Mouse (Mus musculus) spleen, embryonic (tissue): ENCODE measurements around the gene Capn5.

Experiments used
- CTCF ChIA-PET: fragments of 350-600 bp; sonication (Branson Sonifier 250); formaldehyde crosslinking; loops from one replicate; lab custom pipeline; 2022; lab: Charles Lee

Gene Capn5

DNA sequence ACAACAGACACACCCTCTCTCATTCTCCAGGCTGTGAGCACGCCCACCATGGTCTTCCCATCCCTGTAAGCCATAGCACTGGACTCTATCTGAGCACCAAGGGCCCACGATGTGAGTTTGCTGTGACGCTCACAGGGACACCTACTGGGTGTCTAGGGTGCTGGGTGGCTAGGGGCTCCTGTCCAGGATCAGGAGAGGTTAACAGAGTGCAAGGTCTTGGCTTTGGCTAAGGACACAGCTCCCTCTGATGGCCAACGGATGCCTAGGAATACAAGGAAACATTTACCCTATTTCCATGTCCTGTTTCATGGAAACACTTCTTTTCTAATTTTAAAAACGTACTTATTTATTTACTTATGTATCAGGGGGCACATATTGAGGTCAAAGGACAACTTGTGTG lies 27.5 kb downstream of the Capn5 start:
- CTCF ChIA-PET: no interaction called here

DNA sequence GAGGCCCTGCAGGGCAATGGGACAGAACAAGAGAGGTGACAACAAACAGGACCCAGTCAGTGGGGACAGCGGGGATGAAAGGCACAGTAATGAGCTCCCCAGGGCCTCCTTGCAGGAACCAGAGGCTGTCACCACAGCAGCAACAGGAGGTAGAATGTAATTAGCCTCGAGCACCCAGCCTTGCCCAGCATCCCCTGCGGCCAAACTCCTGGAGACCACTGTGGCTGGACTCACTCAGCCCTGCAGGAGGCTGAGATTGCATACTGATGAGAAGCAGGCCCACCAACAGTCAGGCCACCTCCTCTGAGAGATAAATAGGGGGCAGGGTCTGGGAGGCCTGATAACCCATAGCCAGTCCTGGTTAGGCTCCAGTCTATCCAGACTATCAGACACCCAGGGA lies 28.3 kb downstream of the Capn5 start:
- CTCF ChIA-PET: no interaction called here

DNA sequence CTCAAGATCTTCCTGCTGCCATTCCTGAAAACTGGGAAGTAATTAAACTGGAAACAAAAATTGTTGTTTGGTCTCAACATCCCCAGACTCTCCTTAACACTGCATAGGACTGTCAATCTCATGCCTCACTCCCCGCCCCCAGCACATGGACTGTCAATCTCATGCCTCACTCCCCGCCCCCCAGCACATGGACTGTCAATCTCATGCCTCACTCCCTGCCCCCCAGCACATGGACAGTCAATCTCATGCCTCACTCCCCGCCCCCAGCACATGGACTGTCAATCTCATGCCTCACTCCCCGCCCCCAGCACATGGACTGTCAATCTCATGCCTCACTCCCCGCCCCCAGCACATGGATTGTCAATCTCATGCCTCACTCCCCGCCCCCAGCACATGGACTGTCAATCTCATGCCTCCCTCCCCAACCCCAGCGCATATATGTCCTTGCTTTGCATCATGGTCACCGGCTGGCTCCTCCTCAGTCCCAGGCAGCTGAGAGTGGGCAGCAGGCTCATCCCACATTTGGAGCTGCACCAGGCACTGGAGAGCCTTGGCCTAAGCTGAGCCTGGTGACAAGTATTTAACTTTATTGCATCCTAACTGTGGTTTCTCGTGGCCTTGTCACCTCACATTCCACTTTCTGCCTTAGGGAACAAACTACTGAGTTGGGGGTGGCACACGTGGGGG lies 29.2 kb downstream of the Capn5 start:
- CTCF ChIA-PET: no interaction called here

DNA sequence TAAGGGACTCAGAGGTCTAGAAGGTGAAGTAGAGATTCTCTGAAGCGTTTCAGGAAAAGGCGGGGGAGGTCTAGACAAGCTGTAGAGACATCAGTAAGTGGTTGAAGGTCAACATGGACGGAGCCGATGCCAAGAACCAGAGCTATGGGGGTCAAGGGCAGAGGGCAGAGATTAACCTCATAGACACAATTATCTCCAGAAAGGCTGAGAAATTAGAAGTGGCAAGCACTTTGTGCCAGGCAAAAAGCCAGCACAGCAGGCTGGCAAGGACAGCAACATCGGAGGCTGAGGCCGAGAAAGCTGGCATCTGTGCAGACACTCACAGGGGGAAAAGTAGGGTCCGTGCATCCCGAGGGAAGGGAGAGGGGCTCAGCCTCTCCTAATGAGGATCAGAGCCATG lies 30.3 kb downstream of the Capn5 start:
- CTCF ChIA-PET: no interaction called here

DNA sequence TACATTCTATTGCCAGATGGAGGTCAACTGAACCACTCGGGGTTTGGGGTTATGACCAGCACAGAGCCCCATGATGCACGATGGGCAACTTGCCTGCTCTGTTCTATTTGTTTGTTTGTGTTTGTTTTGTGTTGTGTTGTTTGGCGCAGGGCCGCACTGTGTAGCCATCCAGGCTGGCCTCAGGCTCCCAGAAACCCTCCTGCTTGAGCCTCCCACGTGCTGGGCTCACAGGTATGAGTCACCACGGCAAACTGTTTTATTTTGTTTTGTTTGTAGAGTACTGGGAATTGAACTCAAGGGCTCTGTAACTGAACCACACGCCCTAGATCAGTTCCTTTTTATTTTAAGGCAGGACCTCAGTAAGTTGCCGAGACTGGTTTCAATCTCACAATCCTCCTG lies 31.6 kb downstream of the Capn5 start:
- CTCF ChIA-PET: no interaction called here

DNA sequence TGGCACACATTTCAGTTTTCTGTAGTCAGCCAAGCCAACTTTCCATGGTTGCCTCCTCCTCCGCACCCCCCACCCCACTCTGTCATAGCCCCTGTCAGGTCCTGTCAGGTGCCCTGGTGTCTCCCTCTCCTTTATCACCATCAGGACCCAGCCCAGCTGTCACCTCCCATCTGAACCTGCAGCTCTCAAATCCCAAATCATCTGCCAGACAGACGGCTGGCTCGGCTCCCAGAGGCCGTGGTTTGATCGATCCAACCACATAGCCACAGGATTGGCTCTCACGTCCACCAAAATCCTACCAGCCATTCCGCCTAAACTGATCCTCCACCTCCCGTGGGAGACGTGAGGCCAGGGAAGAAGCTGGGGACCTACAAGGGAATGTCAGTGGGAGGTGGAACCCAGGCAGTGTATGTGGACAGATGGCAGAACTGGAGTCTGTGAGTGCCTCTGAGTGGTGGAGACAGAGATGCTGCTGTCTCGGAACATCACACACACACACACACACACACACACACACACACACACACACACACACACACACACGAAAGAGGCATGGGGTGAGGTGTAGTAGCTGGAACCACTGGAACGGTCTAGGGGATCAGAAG lies 32.1 kb downstream of the Capn5 start:
- CTCF ChIA-PET: no interaction called here

DNA sequence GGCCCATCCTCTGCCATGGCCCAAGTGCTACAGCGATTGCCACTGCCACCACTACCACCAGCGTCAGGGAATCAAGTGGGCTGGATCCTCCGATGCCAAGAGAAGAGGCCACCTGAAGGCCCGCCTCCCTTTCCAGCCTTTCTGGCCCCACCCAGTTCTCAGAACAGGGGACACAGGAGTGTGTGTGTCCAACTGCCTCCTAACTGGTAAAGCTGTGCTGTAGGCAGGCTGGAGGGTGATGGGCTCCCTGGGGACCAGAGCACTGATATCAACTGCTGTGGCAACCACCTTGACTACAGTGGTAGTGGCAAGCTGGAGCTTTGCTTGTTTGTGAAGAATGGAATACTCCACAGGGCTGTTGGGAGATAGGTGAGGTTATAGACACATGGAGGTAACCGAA lies 32.7 kb downstream of the Capn5 start, which contains the start of gene Omp:
TSS of gene Omp (minus strand) at position 101 of the 400 bp plus-strand sequence.
- CTCF ChIA-PET: interaction anchor here (0.6 kb wide), 1 partner anchor 10 kb away, joined by 5 read pairs; no protein-coding TSS in a partner anchor

DNA sequence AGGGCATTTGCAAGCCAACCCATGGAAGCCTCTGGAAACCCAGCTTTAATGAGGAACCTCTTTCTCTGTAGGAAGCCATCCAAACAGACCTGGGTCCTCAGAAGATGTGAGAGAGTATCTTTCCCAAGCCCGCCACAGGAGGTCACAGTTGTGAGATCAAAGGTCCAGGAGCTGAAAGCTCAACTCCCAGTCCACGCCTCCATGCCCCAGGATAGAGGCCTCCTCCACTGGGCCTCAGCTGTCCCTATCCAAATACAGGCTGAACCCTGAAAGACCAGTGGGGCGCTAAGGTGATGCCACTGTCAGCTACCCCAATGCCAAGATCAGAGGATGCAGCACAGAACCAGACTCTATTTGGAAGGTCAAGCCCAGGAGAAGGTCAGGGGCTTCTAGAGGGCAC lies 35.4 kb downstream of the Capn5 start:
- CTCF ChIA-PET: no interaction called here

DNA sequence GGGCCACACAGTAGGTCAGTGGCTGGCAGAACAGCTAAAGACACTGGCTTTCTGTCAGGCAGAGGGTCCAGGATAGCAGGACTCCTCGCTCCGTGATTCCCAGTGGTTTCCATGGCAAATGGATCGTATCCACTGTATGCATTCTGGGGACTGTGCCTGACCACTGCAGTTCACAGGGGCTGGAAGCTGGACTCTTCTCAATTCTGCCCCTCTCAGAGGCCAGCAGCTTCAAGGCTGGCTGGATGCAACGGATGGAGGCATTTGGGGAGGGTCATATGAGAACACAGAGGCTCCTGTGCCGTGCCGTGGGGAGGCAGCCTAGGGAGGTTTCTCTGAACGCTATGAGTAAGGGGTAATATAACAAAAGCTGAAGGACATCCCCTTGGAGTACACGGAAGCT lies 35.8 kb downstream of the Capn5 start:
- CTCF ChIA-PET: no interaction called here

DNA sequence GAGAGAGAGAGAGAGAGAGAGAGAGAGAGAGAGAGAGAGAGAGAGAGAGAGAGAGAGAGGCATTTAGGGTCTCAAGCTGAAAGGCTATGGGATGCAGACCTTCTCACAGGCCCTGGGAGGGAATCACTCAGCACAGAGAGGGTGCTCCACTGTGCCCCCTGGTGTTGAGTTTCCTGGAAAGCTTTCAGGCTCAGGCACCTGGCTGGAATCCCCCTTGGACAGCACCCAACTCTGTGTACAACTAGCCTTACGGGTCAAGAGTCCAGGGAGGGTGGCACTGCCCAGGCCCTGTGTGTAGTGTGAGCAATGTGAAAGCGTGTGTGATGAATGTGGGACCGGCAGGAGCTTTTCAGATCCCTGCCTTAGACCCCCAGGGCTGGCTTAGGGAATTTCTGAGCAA lies 36.9 kb downstream of the Capn5 start:
- CTCF ChIA-PET: no interaction called here

DNA sequence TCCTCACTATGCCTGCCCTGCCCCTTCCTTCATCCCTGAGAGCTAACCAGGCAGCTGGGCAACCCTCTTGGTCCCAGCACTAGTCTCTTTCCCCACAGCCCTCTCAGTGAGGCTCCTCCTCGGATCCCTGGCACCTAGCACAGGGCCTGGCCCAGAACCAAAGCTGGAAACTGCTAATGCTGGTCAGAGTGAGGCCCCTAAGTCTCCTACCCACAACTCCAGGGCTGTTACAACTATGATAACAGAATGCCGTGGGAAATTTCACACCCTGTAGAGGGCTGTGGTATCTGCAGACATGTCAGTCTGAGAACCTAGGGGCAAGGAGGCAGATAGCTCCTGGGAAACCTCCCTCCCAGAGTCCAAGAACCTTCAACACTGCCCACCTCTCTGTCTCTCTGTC lies 37.5 kb downstream of the Capn5 start:
- CTCF ChIA-PET: no interaction called here

DNA sequence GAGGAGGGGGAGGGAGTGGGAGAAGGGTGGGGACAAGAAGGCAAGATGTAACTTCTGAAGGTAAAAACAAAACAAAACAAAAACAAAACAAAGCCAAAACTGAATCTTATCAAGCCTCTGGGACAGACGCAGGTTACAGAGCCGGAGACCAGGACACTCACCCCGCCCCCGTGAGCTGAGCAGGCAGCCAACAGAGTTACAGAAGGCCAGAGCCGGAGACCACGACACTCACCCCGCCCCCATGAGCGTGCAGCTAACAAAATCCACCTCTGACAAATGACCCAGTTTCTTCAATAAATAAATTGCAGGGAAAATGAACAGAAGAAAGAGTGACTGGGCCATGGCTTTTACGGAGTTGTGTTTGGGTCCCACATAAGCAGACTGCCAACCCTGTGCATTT lies 38.9 kb downstream of the Capn5 start:
- CTCF ChIA-PET: no interaction called here

DNA sequence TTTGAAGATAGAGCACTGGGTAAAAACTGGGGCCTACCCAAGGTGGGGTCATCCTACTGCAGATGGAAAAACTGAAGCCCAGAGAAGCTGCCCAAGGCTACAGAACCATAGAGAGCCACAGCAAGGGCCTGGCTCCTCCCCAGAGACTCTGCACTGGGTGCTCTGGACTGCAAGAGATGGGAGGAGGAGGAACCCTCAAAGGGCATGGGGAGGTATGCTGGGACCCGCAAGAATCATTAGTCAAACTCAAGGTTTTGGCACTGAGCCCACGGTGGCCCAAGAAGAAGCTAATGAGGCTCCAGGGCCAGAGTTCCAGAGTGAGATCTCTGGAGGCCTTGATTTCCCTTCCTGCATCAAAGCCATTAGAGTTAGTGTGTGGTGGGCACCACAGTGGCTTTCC lies 40.1 kb downstream of the Capn5 start:
- CTCF ChIA-PET: no interaction called here

DNA sequence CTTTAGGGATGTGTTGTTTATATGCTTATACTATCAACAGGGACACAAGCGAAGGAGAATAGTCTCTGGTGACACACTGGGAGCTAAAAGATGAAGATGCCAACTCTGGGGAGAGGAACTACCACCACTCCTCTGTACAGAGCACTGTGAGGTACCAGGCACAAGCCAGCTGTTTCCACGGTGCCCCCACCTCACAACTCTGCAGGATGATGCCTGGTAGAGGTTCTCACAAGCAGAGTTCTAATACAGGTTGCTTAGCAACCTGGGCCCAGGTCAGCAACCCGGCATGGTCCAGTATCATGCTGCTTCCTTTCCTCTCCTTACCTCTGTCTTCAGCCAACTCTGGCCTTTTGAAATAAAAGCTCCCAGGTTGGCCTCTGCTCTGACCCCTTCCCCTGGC lies 40.5 kb downstream of the Capn5 start:
- CTCF ChIA-PET: interaction anchor here (1.1 kb wide), 1 partner anchor 18 kb away, joined by 4 read pairs; no protein-coding TSS in a partner anchor

DNA sequence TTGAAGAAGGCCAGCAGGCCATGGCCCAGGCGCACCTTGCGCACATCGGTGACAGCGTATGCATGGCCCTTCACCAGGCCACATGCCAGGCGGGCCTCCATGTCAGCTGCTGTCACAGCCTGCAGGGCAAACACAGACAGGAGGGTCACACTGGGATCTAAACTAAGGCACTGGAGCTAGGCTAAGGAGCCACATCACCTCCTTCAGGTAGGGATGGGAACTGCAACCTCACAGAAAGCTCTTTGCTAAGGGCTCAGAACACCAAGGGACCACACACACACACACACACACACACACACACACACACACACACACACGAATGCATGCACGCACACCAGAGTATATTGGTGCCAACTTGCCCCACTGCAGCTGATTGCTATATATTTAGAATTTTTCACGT lies 46.3 kb downstream of the Capn5 start:
- CTCF ChIA-PET: no interaction called here

DNA sequence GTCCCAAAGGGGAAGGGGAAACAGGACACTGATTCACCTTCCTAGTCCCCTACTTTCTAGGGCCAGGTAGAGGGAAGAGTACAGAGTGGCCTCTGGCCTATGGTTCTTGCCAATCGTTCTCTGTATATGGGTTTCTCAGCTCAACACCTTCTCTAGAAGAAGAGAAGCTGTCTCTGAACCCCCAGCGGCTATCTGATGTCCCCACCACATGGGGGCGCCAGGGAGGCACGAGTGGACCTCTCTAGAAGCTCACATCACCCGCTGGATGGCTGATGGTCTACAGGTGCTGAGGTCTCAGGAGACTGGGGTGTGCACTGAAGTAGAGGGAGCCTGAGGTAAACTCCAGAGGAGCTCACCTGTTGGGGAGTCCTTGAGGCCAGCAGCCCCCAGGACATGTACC lies 52.6 kb downstream of the Capn5 start:
- CTCF ChIA-PET: interaction anchor here (0.6 kb wide), 1 partner anchor 147 kb away, joined by 12 read pairs; no protein-coding TSS in a partner anchor

DNA sequence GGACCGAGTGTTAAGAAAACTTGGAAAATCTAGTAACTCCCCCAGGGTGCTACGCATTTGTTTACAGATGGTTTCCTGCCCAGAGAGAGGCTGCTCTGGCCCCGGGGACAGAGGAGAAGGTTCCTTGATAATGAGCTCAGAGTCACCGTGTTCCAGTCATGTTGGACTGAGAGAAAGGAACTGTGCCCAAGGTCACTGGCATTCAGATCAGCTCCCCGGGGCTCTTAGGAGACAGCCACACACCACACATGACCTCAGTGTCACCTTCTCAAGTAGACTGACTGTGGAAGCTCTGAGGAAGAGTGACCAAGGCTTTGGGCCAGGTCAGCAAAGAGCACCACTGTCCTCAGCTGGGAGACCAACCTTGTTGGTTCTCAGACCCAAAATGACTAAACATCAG lies 53.4 kb downstream of the Capn5 start:
- CTCF ChIA-PET: no interaction called here

DNA sequence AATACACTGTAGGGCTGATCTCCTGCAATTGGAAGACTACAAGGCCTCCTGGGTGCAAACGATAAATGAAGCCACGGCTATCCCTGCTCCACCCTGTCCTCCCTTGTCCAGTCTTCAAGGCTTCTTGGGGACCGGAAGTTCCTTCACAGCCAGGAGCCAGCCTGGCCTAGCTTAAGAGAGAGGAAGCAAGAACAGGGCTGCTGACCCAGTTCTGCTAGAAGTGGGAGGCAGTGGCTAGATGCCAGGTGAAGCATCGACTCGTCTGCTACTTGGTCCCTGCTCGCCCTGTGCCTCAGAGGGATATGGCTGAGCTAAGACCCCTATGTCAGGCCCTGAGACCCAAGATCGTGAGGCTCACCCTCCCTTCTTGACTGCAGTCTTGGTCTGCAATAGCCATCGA lies 56.4 kb downstream of the Capn5 start:
- CTCF ChIA-PET: no interaction called here

DNA sequence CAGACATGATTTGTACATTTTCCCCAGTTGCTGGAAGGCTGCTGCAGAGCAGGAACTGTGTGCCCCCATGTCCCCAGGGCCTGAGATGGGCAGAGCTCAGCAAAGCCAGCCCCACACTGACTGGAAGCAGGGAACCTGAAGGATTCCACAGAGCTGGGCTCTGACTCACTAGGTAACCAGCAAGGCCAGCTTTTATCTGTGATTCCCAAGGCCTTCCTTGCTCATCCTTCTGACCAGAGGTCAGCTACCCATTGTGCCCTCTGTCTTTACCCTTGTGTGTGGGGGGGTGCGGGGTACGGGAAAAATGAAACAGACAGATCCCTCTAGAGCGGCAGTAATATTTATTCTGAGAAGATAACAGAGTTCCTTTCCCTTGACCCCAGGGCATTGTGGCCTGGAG lies 56.8 kb downstream of the Capn5 start:
- CTCF ChIA-PET: interaction anchor here (2.0 kb wide), 1 partner anchor 49 kb away, joined by 9 read pairs; no protein-coding TSS in a partner anchor

DNA sequence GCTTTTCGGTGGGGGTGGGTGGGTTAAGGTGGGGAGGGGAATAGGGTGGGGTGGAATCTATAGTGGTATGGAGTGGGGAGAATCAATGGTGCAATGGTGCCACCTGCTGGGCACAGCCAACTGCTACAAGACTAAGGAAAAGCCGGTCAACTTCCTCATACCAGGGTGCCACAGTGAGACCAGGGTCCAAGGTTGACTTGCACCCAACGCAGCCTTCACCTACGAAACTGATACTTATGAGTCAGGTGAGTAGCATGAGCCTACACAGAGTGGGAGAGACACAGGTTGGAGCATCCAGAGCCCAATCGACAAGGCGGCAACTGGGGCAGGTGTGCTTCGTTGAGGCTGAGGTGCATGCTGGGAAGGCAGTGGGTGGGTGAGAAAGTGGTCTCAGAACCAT lies 57.7 kb downstream of the Capn5 start:
- CTCF ChIA-PET: interaction anchor here (0.6 to 2.0 kb wide), 6 partner anchors 11 to 375 kb away, joined by 3 to 9 read pairs (median 4); no protein-coding TSS in a partner anchor

DNA sequence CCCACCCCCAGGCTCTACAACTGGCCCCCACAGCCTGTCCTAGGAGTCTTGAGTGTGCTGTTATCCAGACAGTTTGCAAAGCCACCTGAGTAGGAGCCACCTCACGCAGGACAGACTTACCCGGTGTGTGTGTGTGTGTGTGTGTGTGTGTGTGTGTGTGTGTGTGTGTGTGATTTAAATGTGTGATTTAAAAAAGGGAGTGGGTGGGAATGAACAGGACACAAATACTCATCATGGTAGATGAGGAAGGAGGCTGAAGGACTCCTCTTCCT lies 58.2 kb downstream of the Capn5 start:
- CTCF ChIA-PET: interaction anchor here (0.6 to 2.0 kb wide), 6 partner anchors 10 to 374 kb away, joined by 3 to 9 read pairs (median 4); no protein-coding TSS in a partner anchor

DNA sequence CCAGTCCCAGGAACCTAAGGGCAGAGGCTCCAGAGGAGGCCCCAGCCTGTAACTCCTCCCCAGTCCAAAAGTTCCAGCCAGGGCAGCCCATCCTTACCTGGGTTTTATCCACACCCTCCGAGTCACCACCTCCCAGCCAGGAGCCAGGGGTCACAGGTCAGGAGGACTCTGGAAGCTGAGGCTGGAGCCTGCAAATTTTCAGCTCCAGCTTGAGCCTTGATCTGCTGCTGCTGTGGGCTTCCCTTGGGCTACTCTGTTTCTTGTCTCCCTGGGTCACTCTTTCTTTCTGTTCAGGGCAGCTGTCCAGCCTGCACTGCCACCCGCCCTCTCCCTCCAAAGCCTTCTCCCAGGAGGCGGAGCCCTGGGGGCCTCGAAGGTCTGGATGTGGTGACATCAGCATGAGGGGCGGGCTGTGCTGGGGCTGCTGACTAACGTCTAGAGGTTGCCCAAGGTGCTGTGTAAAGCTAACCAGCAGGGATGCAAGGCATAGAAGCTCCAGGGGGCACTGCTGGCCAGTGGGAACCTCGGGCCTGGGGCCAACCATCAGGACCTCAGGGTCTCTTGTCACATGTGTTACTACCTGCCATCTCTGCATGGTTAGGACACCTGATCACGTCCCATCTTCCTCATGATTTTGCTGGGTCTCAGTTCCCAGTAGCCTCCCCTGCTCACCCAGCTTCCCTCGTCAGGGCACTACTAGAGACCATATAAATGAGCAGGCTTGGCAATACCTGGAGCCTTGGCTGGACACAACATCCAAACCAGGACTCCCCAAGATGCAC lies 58.7 kb downstream of the Capn5 start, which contains the start of gene Myo7a:
TSS of gene Myo7a (minus strand) at position 346 of the 782 bp plus-strand sequence.
- CTCF ChIA-PET: interaction anchor here (0.6 to 2.0 kb wide), 6 partner anchors 10 to 374 kb away, joined by 3 to 9 read pairs (median 4); no protein-coding TSS in a partner anchor
